Mouse (Mus musculus) G1E (cell line): ENCODE results near the gene Gin1.

ENCODE experiments used
- CTCF ChIP-seq: IDR thresholded peaks from 2 replicates; pipeline ENCODE4 v1.5.1; 2012; ENCODE audit warnings: low read depth, low read length, inconsistent platforms, mixed read lengths
- GATA1 ChIP-seq: IDR thresholded peaks from 2 replicates; pipeline ENCODE4 v1.6.1; 2012; ENCODE audit warnings: borderline replicate concordance, low read length, inconsistent platforms, mixed read lengths
- TAL1 ChIP-seq: conservative IDR thresholded peaks from 2 replicates; pipeline ENCODE4 v1.6.1; 2012; ENCODE audit warnings: low read depth, low read length, inconsistent platforms, mixed read lengths

GRCm38 (mm10) chr1:97753216-97753615, 16.8 kb upstream of the Gin1 start:
- TF ChIP-seq CTCF: no peak
- no peak for TF ChIP-seq GATA1
- TF ChIP-seq TAL1: no peak
